Mouse (Mus musculus): ENCODE measurements around the gene Cmc2.

The Cmc2 gene

DNA sequence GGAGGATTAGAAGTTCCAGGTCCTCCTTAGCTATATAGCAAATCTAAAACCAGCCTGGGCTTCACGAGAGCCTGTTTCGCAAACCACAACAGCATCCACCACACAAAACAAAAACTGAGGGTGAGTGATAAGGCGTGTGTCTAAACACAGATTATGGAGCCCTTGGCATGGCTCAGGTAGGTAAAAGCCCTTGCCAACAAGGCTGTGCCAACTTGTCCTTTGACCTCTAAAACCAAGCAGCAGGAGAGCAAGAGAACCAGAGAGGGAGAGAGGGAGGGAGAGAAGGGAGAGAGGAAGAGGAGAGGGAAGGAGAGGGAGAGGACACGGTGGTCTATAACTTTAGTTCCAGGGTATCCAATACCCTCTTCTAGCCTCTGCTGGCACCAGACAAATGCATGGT lies 59.1 kb downstream of the Cmc2 start:
- in situ Hi-C loops (cut with MboI, MseI) = no loop called here

DNA sequence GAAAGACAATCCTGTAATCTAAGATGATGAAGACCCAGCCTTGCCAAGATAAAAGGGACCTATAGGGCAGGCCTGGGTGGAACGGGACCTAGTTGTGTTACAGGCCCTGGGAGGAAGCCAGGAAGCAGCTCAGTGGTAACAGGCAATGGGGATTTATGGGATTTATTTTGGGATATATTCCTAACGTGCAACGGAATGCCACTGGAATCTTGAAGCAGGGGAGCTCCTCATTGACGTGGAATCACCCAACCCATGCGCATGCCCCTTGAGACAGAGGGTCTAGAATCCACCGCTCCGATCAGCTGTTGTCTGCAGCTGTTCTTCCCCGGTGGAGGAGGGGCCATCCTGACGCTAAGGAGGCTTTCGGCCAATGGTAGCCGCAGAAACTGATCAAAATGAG lies 69.2 kb downstream of the Cmc2 start:
- in situ Hi-C loops (cut with MboI, MseI) = no loop called here

DNA sequence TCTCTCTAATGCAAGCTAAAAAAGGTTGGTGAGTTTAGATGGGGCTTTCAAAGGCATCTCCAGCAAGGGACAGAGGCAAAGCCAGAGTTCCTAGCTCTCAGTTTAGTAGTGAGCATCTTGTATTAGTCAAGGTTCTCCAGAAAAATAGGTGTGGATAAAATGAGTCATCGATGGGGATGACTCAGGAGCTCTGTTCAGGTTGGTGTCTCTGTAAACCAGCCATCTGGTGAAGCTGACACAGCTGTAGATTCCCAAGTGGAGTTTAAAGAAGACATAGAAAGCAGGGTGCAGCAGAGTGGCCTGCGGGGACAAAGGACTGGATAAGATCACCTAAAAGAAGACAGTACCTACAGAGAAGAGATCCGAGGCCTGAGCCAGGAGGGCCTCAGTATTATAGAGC lies 73.2 kb downstream of the Cmc2 start:
- in situ Hi-C loops (cut with MboI, MseI) = no loop called here

- in situ Hi-C loops (cut with MboI, MseI) = no loop called here
Observed at GRCm38 (mm10) chr8:116842678-116843077, 78.6 kb downstream of the Cmc2 start.
